Comparison of ENCODE assay signal across 8 mouse cellular contexts in the genomic region with DNA sequence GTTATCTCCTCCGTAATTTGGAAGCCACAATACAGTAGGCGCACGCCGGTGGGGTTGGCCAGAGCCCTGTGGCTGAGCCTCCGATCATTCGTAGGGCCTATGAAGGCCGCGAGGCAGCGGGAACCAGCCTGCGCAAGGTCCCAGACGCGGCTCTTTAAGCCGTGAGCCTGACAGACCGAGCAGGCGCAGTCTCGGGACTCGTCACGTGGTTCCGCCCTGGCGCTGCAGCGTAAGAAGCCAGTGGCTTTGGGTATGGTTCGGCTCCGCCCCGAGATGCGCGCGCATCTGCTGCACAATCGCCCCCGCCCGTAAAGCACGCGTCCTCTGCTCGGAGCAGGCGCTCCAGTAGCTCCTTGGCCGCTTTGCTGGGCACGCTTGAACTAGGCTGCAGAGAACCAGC. TPM values are rescaled to one million over a fixed set of nuclear protein-coding genes. Genes with fewer than 3 reads are reported as not detected.
DNase-seq lines count a peak whose midpoint lies in the region; ATAC-seq and TF ChIP-seq lines count a peak whose summit lies in the region.

No protein-coding gene starts in this region.

- H3K36me3 ChIP-seq in forebrain, embryonic 15.5 days = peaks cover 26% of the 10 kb centered on the region

- ATAC-seq in forebrain, embryonic 15.5 days (replicated peaks) = peak; percentile 100
- ATAC-seq in neutrophil, adult 5-6 weeks (ENCODE audit: extremely low read depth, insufficient number of reproducible peaks, low FRiP score, poor library complexity, severe bottlenecking) = peak; percentile 93

- H3K4me2 ChIP-seq in forebrain, embryonic 15.5 days (replicated peaks) = peak overlapping the region; percentile 71

- intact Hi-C loops in heart, postnatal 25 days (cut with DNase I) = loop anchor here (5.0 to 10.0 kb wide), 2 partner anchors 89 to 334 kb away; a partner anchor contains a TSS

- H3K4me3 ChIP-seq in forebrain, embryonic 15.5 days = peak overlapping the region; percentile 50
- H3K4me3 ChIP-seq in lung, adult 2 months (replicated peaks; ENCODE audit: extremely low read depth, low read depth, low read length) = peak overlapping the region; percentile 64

- WGBS in forebrain, embryonic 15.5 days = under 1% methylated on average over 36 of the region's 36 CpGs
- WGBS in lung, adult 2 months = under 1% methylated on average over 36 of the region's 36 CpGs

- peak; percentile 99 for TF ChIP-seq POLR2A in lung, adult 2 months (IDR thresholded peaks at IDR 0.05; ENCODE audit: borderline replicate concordance, extremely low read depth, low read depth, low read length)

- DNase-seq in ES-CJ7 (ENCODE audit: low read depth, low spot score) = peak; percentile 98
- DNase-seq in cerebellum, adult 11 months = peak; percentile 99
- peak; percentile 96 for DNase-seq in heart, postnatal 25 days (ENCODE audit: low spot score)
- DNase-seq in layer of hippocampus, adult 18-20 months (ENCODE audit: low spot score in 2 of 2) = peak; percentile 96 to 99
- peak; percentile 96 for DNase-seq in lung, adult 2 months
- DNase-seq in thymus, adult 18-20 months = peak; percentile 96 to 97

- peak overlapping the region; percentile 60 for H3K9ac ChIP-seq in forebrain, embryonic 15.5 days (replicated peaks)

- H3K27ac ChIP-seq in forebrain, embryonic 15.5 days (replicated peaks) = peak overlapping the region; percentile 89

- no peaks in the 10 kb centered on the region for H3K27me3 ChIP-seq in forebrain, embryonic 15.5 days

- TF ChIP-seq CTCF in lung, adult 2 months (IDR thresholded peaks at IDR 0.05; ENCODE audit: insufficient read depth, low read length) = no peak

- no peaks in the 10 kb centered on the region for H3K9me3 ChIP-seq in forebrain, embryonic 15.5 days

- H3K4me1 ChIP-seq in forebrain, embryonic 15.5 days = peaks cover 10% of the 10 kb centered on the region
- H3K4me1 ChIP-seq in lung, adult 2 months (ENCODE audit: control insufficient read depth, insufficient read depth, low read length) = no peaks in the 10 kb centered on the region; the same call in 1 of the 2 replicates

RNA-seq across cellular contexts. Expression of a gene that starts 7.6 kb away (rescaled TPM):
- 10.5 and 11.5 TPM in 2 replicates for polyA plus RNA-seq in forebrain, embryonic 15.5 days (2015; fragmentation: Nextera tagmentation; extraction: Ambion mirVana)
- total RNA-seq in heart, postnatal 25 days (2021) = 10 to 100 TPM; 25.4 to 29.0 TPM
- 10 to 100 TPM; 41.0 to 41.7 TPM for total RNA-seq in layer of hippocampus, adult 18-20 months (2021)
- polyA plus RNA-seq in lung, adult 2 months (2012; rRNA removed) = 24.0 and 25.9 TPM in 2 replicates
- 15.7 and 19.0 TPM in 2 replicates for total RNA-seq in neutrophil, adult 5-6 weeks (2017)

Comparison
In these comparisons a context has a peak if more than half of its experiments do, and no peak if none do; other contexts are left out.
1. Peak in every context shown above with its lines: DNase-seq, ATAC-seq, H3K4me3 ChIP-seq and H3K27ac ChIP-seq.